In the genomic region with DNA sequence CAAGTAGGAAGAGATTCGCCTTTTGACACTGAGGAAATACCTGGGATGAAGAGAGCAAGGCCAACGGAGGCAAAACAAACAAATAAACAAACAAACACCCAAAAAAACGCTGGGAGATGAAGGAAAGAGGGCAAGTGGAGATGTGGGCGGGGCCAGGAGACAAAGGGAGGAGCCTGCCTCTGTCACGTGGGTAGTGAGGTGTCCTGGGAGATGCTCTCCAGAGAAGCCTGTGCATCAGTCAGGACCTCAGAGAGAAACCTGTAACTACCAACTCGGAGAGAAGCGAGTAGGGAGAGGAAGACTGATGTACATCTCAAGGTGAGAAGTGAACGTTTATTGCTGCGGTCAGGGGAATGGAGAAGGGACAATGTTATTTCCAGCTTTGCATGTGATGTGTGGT, we compare ENCODE assay signal across 22 mouse cellular contexts. TPM values are rescaled to one million over a fixed set of nuclear protein-coding genes. Genes with fewer than 3 reads are reported as not detected.
DNase-seq lines count a peak whose midpoint lies in the region; ATAC-seq and TF ChIP-seq lines count a peak whose summit lies in the region.
"Had no signal": no experiment of that assay in that cellular context is flagged by ENCODE, and none has a peak within 500 bp of the region (broad histone marks: within the 10 kb centered on the region; RNA-seq: fewer than 3 reads in every experiment).

TSS of gene Plb1 (plus strand) at position 235 of the 400 bp plus-strand sequence.

- no peak within 1 kb of the TSS for H3K4me3 ChIP-seq in lung, embryonic 15.5 days
- no peak within 1 kb of the TSS for H3K4me3 ChIP-seq in CH12.LX (replicated peaks in 1 of 3; ENCODE audit: low read depth in 2 of 3, low read length in 2 of 3, poor library complexity in 1 of 3)
- no peak within 1 kb of the TSS for H3K4me3 ChIP-seq in MEL (ENCODE audit: control insufficient read depth in 1 of 2, insufficient read depth in 1 of 2, low read depth in 2 of 2, low read length in 2 of 2)
- no peak within 1 kb of the TSS for H3K4me3 ChIP-seq in stomach, postnatal 0 days (ENCODE audit: low read depth, low read length)
- no peak within 1 kb of the TSS for H3K4me3 ChIP-seq in limb, embryonic 10.5 days
- H3K4me3 ChIP-seq: embryonic facial prominence, embryonic 13.5 days; forebrain, embryonic 12.5 days; heart, embryonic 13.5 days had no signal

- H3K9ac ChIP-seq in lung, embryonic 15.5 days: no peak within 1 kb of the TSS
- H3K9ac ChIP-seq in CH12.LX (ENCODE audit: insufficient read depth, low read depth) (no peak within 1 kb of the TSS), MEL (ENCODE audit: control insufficient read depth, low read depth, low read length, poor library complexity, severe bottlenecking) (no peak within 1 kb of the TSS)
- no peak within 1 kb of the TSS for H3K9ac ChIP-seq in stomach, postnatal 0 days (ENCODE audit: low read length)
- H3K9ac ChIP-seq: embryonic facial prominence, embryonic 13.5 days; forebrain, embryonic 12.5 days; heart, embryonic 13.5 days had no signal

- no peak within 1 kb of the TSS for H3K4me2 ChIP-seq in lung, embryonic 15.5 days
- no peak within 1 kb of the TSS for H3K4me2 ChIP-seq in CH12.LX (ENCODE audit: insufficient read depth, low read depth, poor library complexity, severe bottlenecking)
- H3K4me2 ChIP-seq in stomach, postnatal 0 days (replicated peaks; ENCODE audit: low read depth): no peak within 1 kb of the TSS
- H3K4me2 ChIP-seq: embryonic facial prominence, embryonic 13.5 days; forebrain, embryonic 12.5 days; heart, embryonic 13.5 days had no signal

- dilution Hi-C loops in CH12.LX (cut with MboI; ENCODE audit: extremely low pct_ligation_motif_present, extremely low pct_unique_long_range_greater_than_20kb, low sequenced_read_pairs): no loop called here

- TF ChIP-seq EP300 in CH12.LX (IDR thresholded peaks at IDR 0.05; ENCODE audit: low read length): no peak
- no peak for TF ChIP-seq EP300 in MEL (IDR thresholded peaks at IDR 0.05; ENCODE audit: low read depth in 1 of 2, low read length in 2 of 2)
- no peak for TF ChIP-seq EP300 in stomach, postnatal 0 days (optimal IDR thresholded peaks at IDR 0.05)

- no peaks in the 10 kb centered on the region for H3K27me3 ChIP-seq in lung, embryonic 15.5 days
- H3K27me3 ChIP-seq in CH12.LX (replicated peaks): no peaks in the 10 kb centered on the region
- peaks cover 5 to 7% of the 10 kb centered on the region in 2 experiments for H3K27me3 ChIP-seq in MEL (ENCODE audit: control insufficient read depth in 1 of 2, insufficient read depth in 2 of 2, low read length in 2 of 2)
- H3K27me3 ChIP-seq in stomach, postnatal 0 days (ENCODE audit: control insufficient read depth, insufficient read depth, low read length): no peaks in the 10 kb centered on the region
- no peaks in the 10 kb centered on the region for H3K27me3 ChIP-seq in limb, embryonic 10.5 days (ENCODE audit: low read depth, poor library complexity, severe bottlenecking)
- H3K27me3 ChIP-seq: embryonic facial prominence, embryonic 13.5 days; forebrain, embryonic 12.5 days; heart, embryonic 13.5 days; Patski had no signal

- H3K9me3 ChIP-seq in lung, embryonic 15.5 days: no peaks in the 10 kb centered on the region
- H3K9me3 ChIP-seq in CH12.LX (replicated peaks; ENCODE audit: low read length) (no peaks in the 10 kb centered on the region), MEL (replicated peaks; ENCODE audit: insufficient read depth, low read length) (no peaks in the 10 kb centered on the region)
- H3K9me3 ChIP-seq in stomach, postnatal 0 days (ENCODE audit: control insufficient read depth, low read length): no peaks in the 10 kb centered on the region
- no peaks in the 10 kb centered on the region for H3K9me3 ChIP-seq in limb, embryonic 10.5 days (replicated peaks)
- H3K9me3 ChIP-seq: embryonic facial prominence, embryonic 13.5 days; forebrain, embryonic 12.5 days; G1E; heart, embryonic 13.5 days had no signal

- DNase-seq in lung, postnatal 25 days (ENCODE audit: low spot score): no peak
- DNase-seq in CH12.LX (ENCODE audit: extremely low read depth) (no peak), MEL (ENCODE audit: low read depth, low spot score) (no peak)
- no peak for DNase-seq in stomach, postnatal 0 days (ENCODE audit: low spot score)
- DNase-seq in limb, embryonic 10.5 days (ENCODE audit: low spot score): no peak
- no peak for DNase-seq in urinary bladder, postnatal 4 days (ENCODE audit: low spot score in 2 of 2)
- no peak for DNase-seq in frontal cortex, adult 2 months (ENCODE audit: extremely low spot score in 1 of 2, low spot score in 1 of 2)
- DNase-seq: adrenal gland, adult 2 months; adrenal gland, postnatal 25 days; cerebellum, adult 18-20 months; cerebellum, adult 9-11 months; cerebellum, postnatal 36 days; gastrocnemius, postnatal 14 days; heart, postnatal 36 days had no signal

- no peaks in the 10 kb centered on the region for H3K79me2 ChIP-seq in CH12.LX (replicated peaks; ENCODE audit: control insufficient read depth, extremely low read depth, insufficient read depth, poor library complexity, severe bottlenecking)
- H3K79me2 ChIP-seq in MEL (ENCODE audit: control insufficient read depth, insufficient read depth, low read length, poor library complexity): no peaks in the 10 kb centered on the region

- TF ChIP-seq RAD21 in CH12.LX (IDR thresholded peaks at IDR 0.05; ENCODE audit: low read depth, low read length) (no peak), MEL (IDR thresholded peaks at IDR 0.05; ENCODE audit: low read depth, low read length) (no peak)

- in situ Hi-C loops in CH12.LX (cut with MboI; ENCODE audit: low pct_ligation_motif_present, low pct_unique_long_range_greater_than_20kb, low sequenced_read_pairs): loop anchor here (10.0 kb wide), 1 partner anchor 282 kb away; no protein-coding TSS in a partner anchor

- TF ChIP-seq CTCF in CH12.LX (conservative IDR thresholded peaks at IDR 0.05 in 1 of 2, IDR thresholded peaks at IDR 0.05 in 1 of 2; ENCODE audit: low read depth in 2 of 2, low read length in 2 of 2) (no peak), MEL (IDR thresholded peaks at IDR 0.05 in 2 of 3, conservative IDR thresholded peaks at IDR 0.05 in 1 of 3; ENCODE audit: control insufficient read depth in 1 of 3, insufficient read depth in 1 of 3, low read depth in 2 of 3, low read length in 3 of 3, poor library complexity in 1 of 3, severe bottlenecking in 1 of 3) (no peak)
- no peak for TF ChIP-seq CTCF in stomach, postnatal 0 days (IDR thresholded peaks at IDR 0.05; ENCODE audit: low read depth)

- H3K27ac ChIP-seq in lung, embryonic 15.5 days: no peak within 1 kb of the TSS
- H3K27ac ChIP-seq in CH12.LX (ENCODE audit: insufficient read depth, low read depth) (no peak within 1 kb of the TSS), MEL (ENCODE audit: control insufficient read depth, low read depth, low read length) (no peak within 1 kb of the TSS)
- H3K27ac ChIP-seq in stomach, postnatal 0 days (replicated peaks): no peak within 1 kb of the TSS
- H3K27ac ChIP-seq in limb, embryonic 10.5 days: no peak within 1 kb of the TSS
- H3K27ac ChIP-seq: embryonic facial prominence, embryonic 13.5 days; forebrain, embryonic 12.5 days; heart, embryonic 13.5 days had no signal

- H3K36me3 ChIP-seq in lung, embryonic 15.5 days: no peaks in the 10 kb centered on the region
- H3K36me3 ChIP-seq in CH12.LX (replicated peaks in 1 of 2; ENCODE audit: control insufficient read depth in 1 of 2, insufficient read depth in 1 of 2, low read length in 1 of 2): no peaks in the 10 kb centered on the region
- H3K36me3 ChIP-seq in MEL (ENCODE audit: control insufficient read depth in 1 of 2, insufficient read depth in 2 of 2, low read length in 2 of 2): no peaks in the 10 kb centered on the region
- no peaks in the 10 kb centered on the region for H3K36me3 ChIP-seq in stomach, postnatal 0 days (ENCODE audit: control insufficient read depth, insufficient read depth, low read length)
- no peaks in the 10 kb centered on the region for H3K36me3 ChIP-seq in limb, embryonic 10.5 days
- H3K36me3 ChIP-seq: embryonic facial prominence, embryonic 13.5 days; forebrain, embryonic 12.5 days; G1E; heart, embryonic 13.5 days had no signal

- H3K4me1 ChIP-seq in lung, embryonic 15.5 days: no peaks in the 10 kb centered on the region
- no peaks in the 10 kb centered on the region for H3K4me1 ChIP-seq in CH12.LX (ENCODE audit: control insufficient read depth in 1 of 2, insufficient read depth in 2 of 2)
- H3K4me1 ChIP-seq in MEL (ENCODE audit: control insufficient read depth in 1 of 2, insufficient read depth in 2 of 2, low read length in 2 of 2): no peaks in the 10 kb centered on the region
- no peaks in the 10 kb centered on the region for H3K4me1 ChIP-seq in stomach, postnatal 0 days (replicated peaks; ENCODE audit: control insufficient read depth, insufficient read depth)
- H3K4me1 ChIP-seq in limb, embryonic 10.5 days: no peaks in the 10 kb centered on the region
- H3K4me1 ChIP-seq: forebrain, embryonic 12.5 days; heart, embryonic 13.5 days had no signal

- WGBS in lung, embryonic 15.5 days: 70% methylated on average over 9 of the region's 9 CpGs
- 74% methylated on average over 9 of the region's 9 CpGs for WGBS in stomach, postnatal 0 days
- 78% methylated on average over 9 of the region's 9 CpGs for WGBS in limb, embryonic 10.5 days

- no peak for ATAC-seq in lung, embryonic 15.5 days (ENCODE audit: borderline replicate concordance, extremely low read depth, low FRiP score, low TSS enrichment)
- ATAC-seq in stomach, postnatal 0 days (ENCODE audit: low FRiP score, low TSS enrichment): no peak
- ATAC-seq: forebrain, embryonic 16.5 days; Patski had no signal

- TF ChIP-seq POLR2A in CH12.LX (IDR thresholded peaks at IDR 0.05; ENCODE audit: low read depth, low read length): no peak
- no peak for TF ChIP-seq POLR2A in MEL (IDR thresholded peaks at IDR 0.05; ENCODE audit: control insufficient read depth in 1 of 2, insufficient read depth in 1 of 2, low read depth in 1 of 2, low read length in 2 of 2, poor library complexity in 1 of 2)

TF ChIP-seq in CH12.LX, 34 proteins besides CTCF, POLR2A, EP300 and RAD21:
- TF ChIP-seq KAT2A (IDR thresholded peaks at IDR 0.05; ENCODE audit: insufficient replicate concordance, low read length): no peak
- peak; percentile 22; the same call in 1 of the 2 replicates for TF ChIP-seq USF1 (IDR thresholded peaks at IDR 0.05; ENCODE audit: low read depth, low read length)
TF ChIP-seq in CH12.LX: peak in this region for 1.

TF ChIP-seq in MEL, 35 proteins besides CTCF, POLR2A, EP300 and RAD21 (continues in another document):
- no peak for TF ChIP-seq MYB (IDR thresholded peaks at IDR 0.05; ENCODE audit: low read depth, low read length)

RNA-seq across cellular contexts. Expression of gene Plb1, which starts in this region (rescaled TPM):
- 16.3 and 16.9 TPM in 2 replicates for polyA plus RNA-seq in lung, embryonic 15.5 days (2015; fragmentation: Nextera tagmentation; extraction: Ambion mirVana)
- total RNA-seq in CH12.LX (2012; rRNA removed) (0.42 and 0.51 TPM in 2 replicates), CH12.LX (2014; rRNA removed) (0.66 and 0.85 TPM in 2 replicates), MEL (2012; rRNA removed) (not detected in 2 replicates)
- polyA plus RNA-seq in CH12.LX (2012; ENCODE audit: insufficient read length, low read depth) (1.4 and 2.3 TPM in 2 replicates), MEL (2012; ENCODE audit: insufficient read depth in 1 of 2, insufficient read length in 2 of 2, low read depth in 1 of 2, low replicate concordance in 2 of 2, missing spikeins in 1 of 2) (not detected)
- polyA plus RNA-seq in stomach, postnatal 0 days (2015; fragmentation: Nextera tagmentation; extraction: Ambion mirVana): 14.1 and 14.6 TPM in 2 replicates
- 0.15 TPM in 1 of 2 replicates, not detected in the other for polyA plus RNA-seq in limb, embryonic 10.5 days (2016; fragmentation: Nextera tagmentation; extraction: Ambion mirVana)
- polyA plus RNA-seq in frontal cortex, adult 2 months (2012; rRNA removed): 1.3 and 1.6 TPM in 2 replicates
- total RNA-seq: adrenal gland, adult 2 months; adrenal gland, postnatal 25 days had no signal
- polyA plus RNA-seq: G1E; hindbrain, embryonic 11.5 days had no signal
